Mouse (Mus musculus) liver, embryonic 12.5 days (tissue): ENCODE measurements at regions not wholly inside any gene's neighbourhood (a gene's known extent, or its start where the extent isn't known, plus 50 kb on each side); places are given as distances from the start of the nearest gene placed in this dataset.

Experiments
- ATAC-seq: fragments of 200-750 bp; cut with Nextera tagmentation; 2 replicates; pipeline ENCODE4 v1.8.0; 2017; ENCODE audit warnings: moderate number of reproducible peaks, mild to moderate bottlenecking, moderate library complexity
- H3K27ac ChIP-seq: fragments of 300-500 bp; sonication (generic); 2 replicates; pipeline ENCODE4 v1.5.1; 2016; ENCODE audit warnings: mild to moderate bottlenecking
- H3K27me3 ChIP-seq: fragments of 300-500 bp; sonication (generic); replicated peaks from 2 replicates; pipeline ENCODE4 v1.6.1; 2016; ENCODE audit warnings: mild to moderate bottlenecking, moderate library complexity
- H3K36me3 ChIP-seq: fragments of 300-500 bp; sonication (generic); 2 replicates; pipeline ENCODE4 v1.6.1; 2016; ENCODE audit warnings: mild to moderate bottlenecking, moderate library complexity
- H3K4me1 ChIP-seq: fragments of 300-500 bp; sonication (generic); 2 replicates; pipeline ENCODE4 v1.6.1; 2016
- H3K4me2 ChIP-seq: fragments of 300-500 bp; sonication (generic); 2 replicates; pipeline ENCODE4 v1.6.1; 2016; ENCODE audit warnings: mild to moderate bottlenecking, moderate library complexity
- H3K4me3 ChIP-seq: fragments of 300-500 bp; sonication (generic); 2 replicates; pipeline ENCODE4 v1.5.1; 2016; ENCODE audit warnings: mild to moderate bottlenecking, moderate library complexity
- H3K9ac ChIP-seq: fragments of 300-500 bp; sonication (generic); 2 replicates; pipeline ENCODE4 v1.6.1; 2016; ENCODE audit warnings: mild to moderate bottlenecking, moderate library complexity
- H3K9me3 ChIP-seq: fragments of 300-500 bp; sonication (generic); replicated peaks from 2 replicates; pipeline ENCODE4 v1.6.1; 2016; ENCODE audit warnings: mild to moderate bottlenecking, moderate library complexity
- WGBS: fragments of 180-500 bp; shearing (Covaris S2); methylation state at CpG from one replicate; pipeline ENCODE4 v1.1.7; 2016; ENCODE audit not compliant: insufficient replicate concordance; 5-methylcytosine and 5-hydroxymethylcytosine counted together

DNA sequence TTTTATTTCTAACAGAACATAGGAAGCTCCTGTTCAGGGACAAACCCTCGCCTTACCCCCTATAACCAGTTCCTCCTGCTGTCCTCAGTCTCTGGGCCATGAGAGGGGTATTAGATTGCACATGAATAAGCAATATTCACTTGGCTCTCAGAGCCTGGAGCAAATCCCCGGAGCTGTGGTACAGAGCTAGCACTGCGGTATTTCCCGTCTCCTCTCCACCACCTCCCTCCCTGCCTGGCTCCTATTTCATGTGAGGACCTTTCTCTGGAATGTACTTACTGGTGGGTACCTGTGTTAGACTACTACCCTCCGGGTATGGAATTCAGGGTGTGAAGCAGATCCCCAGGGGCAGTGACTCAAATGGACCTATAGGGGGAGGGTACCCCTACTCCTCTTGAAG is 206.9 kb upstream of the Cadm1 start:
- Histone ChIP-seq H3K4me1 (no peaks in the 10 kb centered on the region), H3K9me3 (no peaks in the 10 kb centered on the region), H3K36me3 (no peaks in the 10 kb centered on the region), H3K27ac (no peak overlapping the region), H3K9ac (no peak overlapping the region), H3K4me2 (no peak overlapping the region), H3K4me3 (no peak overlapping the region), H3K27me3 (no peaks in the 10 kb centered on the region)
- WGBS: 64% methylated on average over 5 of the region's 5 CpGs
- ATAC-seq: no peak

DNA sequence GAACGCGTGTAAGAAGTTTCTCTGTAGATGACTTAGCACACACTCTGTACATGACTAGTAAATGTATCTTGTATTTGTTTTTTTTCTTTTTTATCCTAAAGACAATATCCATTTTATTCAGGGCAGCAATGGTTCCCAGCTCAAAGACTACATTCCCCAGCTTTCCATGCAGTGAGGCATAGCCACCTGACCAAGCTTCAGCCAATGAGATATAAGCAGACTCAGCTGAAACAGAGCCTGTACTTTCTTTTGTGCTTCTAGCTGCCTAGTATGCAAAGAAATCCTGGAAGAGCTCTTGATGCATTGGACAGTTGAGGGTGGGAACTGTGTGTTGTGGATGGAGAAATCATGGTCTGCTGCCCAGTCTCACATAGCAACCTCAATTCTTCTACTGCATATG is 202.4 kb upstream of the Cadm1 start:
- H3K27ac ChIP-seq: no peak overlapping the region
- no peaks in the 10 kb centered on the region for H3K27me3 ChIP-seq
- H3K4me1 ChIP-seq: no peaks in the 10 kb centered on the region
- H3K4me3 ChIP-seq: no peak overlapping the region
- no peaks in the 10 kb centered on the region for H3K9me3 ChIP-seq
- no peak for ATAC-seq
- no peak overlapping the region for H3K4me2 ChIP-seq
- 98% methylated on average over 2 of the region's 2 CpGs for WGBS
- H3K36me3 ChIP-seq: no peaks in the 10 kb centered on the region
- no peak overlapping the region for H3K9ac ChIP-seq

DNA sequence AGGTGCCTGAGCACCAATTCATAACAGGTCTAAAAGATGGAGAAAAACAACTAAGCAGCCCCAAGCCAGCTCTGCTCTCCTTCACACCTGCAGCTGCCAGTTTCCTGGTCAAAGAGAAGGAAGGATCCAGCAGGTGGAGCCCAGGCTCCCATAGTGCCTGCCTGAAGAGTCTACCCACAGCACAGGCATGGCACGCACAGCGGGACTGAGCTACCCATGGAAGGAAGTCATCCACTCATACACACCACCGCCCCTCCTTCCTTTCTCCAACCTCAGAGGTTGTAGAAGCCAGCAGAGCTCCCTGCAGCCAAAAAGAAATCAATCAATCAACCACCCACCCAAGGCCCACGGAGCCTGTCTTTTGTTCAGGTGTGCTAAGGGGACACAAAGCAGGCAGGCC is 197.0 kb upstream of the Cadm1 start:
- Histone ChIP-seq H3K4me2 (no peak overlapping the region), H3K9me3 (no peaks in the 10 kb centered on the region), H3K27me3 (no peaks in the 10 kb centered on the region; the same call in 1 of the 2 replicates), H3K4me1 (no peaks in the 10 kb centered on the region), H3K4me3 (no peak overlapping the region), H3K36me3 (no peaks in the 10 kb centered on the region), H3K27ac (no peak overlapping the region), H3K9ac (no peak overlapping the region)
- WGBS: 35% methylated on average over 4 of the region's 4 CpGs
- ATAC-seq: no peak

DNA sequence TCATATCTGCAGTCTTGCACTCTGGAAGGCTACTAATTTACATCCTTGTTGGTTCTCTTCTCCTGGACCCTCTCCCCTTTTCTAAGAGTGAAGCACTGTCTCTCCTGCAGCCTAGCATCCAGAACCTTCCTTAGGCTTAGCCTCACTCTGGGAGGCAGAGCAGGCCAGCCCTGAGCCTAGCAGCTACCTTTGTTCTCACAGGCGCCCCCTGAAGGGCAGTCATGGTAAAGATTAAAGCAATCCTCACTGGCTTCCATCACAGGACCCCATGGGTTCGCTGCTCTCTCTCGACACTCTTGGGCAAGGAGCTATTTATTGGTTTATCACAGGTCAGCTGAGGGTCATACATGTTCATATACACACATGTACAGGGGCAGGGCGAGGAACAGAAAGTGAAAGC is 191.8 kb upstream of the Cadm1 start:
- WGBS: 47% methylated on average over 4 of the region's 4 CpGs
- Histone ChIP-seq H3K4me3 (no peak overlapping the region), H3K27ac (no peak overlapping the region), H3K9me3 (no peaks in the 10 kb centered on the region), H3K4me2 (no peak overlapping the region), H3K4me1 (no peaks in the 10 kb centered on the region), H3K36me3 (no peaks in the 10 kb centered on the region), H3K9ac (no peak overlapping the region), H3K27me3 (no peaks in the 10 kb centered on the region; the same call in 1 of the 2 replicates)
- no peak for ATAC-seq

DNA sequence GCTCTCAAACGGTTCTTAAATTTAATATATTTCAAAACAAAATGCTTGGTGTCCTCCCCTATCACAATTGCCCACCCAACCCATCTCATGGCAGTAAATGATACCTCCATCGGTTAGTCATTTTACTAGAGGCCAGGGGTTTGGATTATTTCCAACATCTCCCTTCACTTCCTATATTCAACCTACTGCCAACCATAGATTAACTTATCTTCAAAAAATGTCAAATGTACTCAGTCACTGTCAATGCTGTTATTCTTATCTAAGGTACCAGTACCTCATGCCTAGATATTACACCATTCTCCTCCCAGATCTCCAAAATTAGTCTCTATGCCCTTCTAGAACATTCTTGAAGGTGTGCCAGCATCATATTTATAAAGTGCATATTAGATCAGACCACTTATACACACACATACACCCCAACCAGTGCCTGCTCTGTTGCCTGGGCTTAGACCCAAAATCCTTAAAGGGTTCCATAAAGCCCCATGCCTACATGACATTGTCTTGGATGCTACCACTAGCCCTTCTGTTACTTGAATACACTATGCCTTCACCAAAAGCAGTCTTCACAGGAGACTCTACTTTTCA is 183.4 kb upstream of the Cadm1 start:
- no peak overlapping the region for H3K4me2 ChIP-seq
- H3K36me3 ChIP-seq: no peaks in the 10 kb centered on the region
- H3K4me3 ChIP-seq: no peak overlapping the region
- H3K9me3 ChIP-seq: no peaks in the 10 kb centered on the region
- no peak overlapping the region for H3K9ac ChIP-seq
- no peaks in the 10 kb centered on the region for H3K27me3 ChIP-seq
- ATAC-seq: no peak
- H3K27ac ChIP-seq: no peak overlapping the region
- no peaks in the 10 kb centered on the region for H3K4me1 ChIP-seq
- WGBS: 42% methylated on average over 2 of the region's 2 CpGs

DNA sequence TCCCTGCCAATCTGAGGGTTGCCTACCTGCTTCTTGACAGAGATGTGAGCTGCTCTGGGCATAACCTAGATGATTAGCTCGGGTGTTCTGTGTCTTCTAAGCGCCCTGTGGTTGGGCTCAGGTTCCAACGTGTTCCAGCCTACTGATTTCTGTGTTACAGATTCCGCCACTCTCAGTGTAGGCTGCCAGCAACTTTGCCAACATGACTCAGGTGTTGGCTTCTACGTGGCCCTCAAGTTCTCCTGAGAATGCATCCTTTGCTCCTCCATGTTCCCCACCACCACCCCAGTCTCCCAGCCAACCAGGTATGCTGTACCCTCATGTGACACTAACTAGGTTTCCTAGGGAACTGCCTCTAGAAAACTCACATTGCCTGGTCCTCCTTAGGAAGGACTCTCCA is 179.7 kb upstream of the Cadm1 start:
- ATAC-seq: no peak
- H3K4me2 ChIP-seq: no peak overlapping the region
- no peaks in the 10 kb centered on the region for H3K4me1 ChIP-seq
- H3K9me3 ChIP-seq: no peaks in the 10 kb centered on the region
- peaks cover 4% of the 10 kb centered on the region; the same call in 1 of the 2 replicates for H3K27me3 ChIP-seq
- no peak overlapping the region for H3K27ac ChIP-seq
- H3K9ac ChIP-seq: no peak overlapping the region
- H3K4me3 ChIP-seq: no peak overlapping the region
- H3K36me3 ChIP-seq: no peaks in the 10 kb centered on the region
- 53% methylated on average over 5 of the region's 5 CpGs for WGBS

DNA sequence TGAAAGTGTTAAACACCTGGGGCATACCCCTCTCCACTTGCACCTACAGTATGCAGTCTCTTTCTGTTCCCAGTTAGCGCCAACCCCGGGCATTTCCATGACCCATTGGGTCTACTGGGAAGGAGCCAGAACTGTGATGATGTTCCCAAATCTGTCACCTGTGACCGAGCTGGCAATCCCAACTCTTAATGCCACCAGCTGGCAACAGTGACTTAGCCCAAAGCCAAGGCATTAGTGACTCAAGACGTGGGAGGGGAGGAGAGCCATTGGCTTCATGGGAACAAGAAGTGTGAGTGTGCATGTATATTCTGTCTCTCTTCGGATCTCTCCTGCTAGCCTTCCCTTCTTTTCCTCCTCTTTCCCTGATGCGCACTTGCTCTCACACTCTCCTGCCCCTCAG is 178.9 kb upstream of the Cadm1 start:
- WGBS: 69% methylated on average over 6 of the region's 6 CpGs
- ATAC-seq: no peak
- no peak overlapping the region for H3K4me3 ChIP-seq

DNA sequence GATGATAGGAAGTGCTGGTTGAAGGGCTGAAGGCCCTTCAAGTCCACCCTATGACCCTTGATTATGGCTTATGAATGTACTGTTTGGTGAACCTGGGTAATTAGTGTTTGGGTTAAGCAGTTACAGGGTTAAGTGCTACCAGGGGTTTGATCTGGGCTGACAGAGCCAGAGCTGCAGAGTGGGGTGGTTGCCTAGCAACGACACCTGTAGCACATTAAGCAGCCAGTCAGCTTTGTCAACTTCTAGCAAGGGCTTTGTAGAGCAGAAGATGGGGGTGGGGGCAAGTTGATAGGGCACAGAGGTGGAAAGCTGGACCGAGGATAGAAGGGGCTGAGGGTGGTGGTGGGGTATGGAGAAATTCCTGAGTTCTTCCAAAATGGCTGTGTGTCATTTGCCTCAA is 177.0 kb upstream of the Cadm1 start:
- Histone ChIP-seq H3K36me3 (no peaks in the 10 kb centered on the region), H3K27me3 (peaks cover 4% of the 10 kb centered on the region; the same call in 1 of the 2 replicates), H3K9me3 (no peaks in the 10 kb centered on the region), H3K27ac (no peak overlapping the region), H3K9ac (no peak overlapping the region), H3K4me1 (no peaks in the 10 kb centered on the region), H3K4me3 (no peak overlapping the region), H3K4me2 (no peak overlapping the region)
- ATAC-seq: no peak
- 28% methylated on average over 2 of the region's 2 CpGs for WGBS

More for the DNA sequence above, 178.9 kb upstream of the Cadm1 start:
- Histone ChIP-seq H3K4me2 (no peak overlapping the region), H3K27ac (no peak overlapping the region), H3K9me3 (no peaks in the 10 kb centered on the region), H3K27me3 (peaks cover 4% of the 10 kb centered on the region; the same call in 1 of the 2 replicates), H3K4me1 (no peaks in the 10 kb centered on the region), H3K36me3 (no peaks in the 10 kb centered on the region), H3K9ac (no peak overlapping the region)

DNA sequence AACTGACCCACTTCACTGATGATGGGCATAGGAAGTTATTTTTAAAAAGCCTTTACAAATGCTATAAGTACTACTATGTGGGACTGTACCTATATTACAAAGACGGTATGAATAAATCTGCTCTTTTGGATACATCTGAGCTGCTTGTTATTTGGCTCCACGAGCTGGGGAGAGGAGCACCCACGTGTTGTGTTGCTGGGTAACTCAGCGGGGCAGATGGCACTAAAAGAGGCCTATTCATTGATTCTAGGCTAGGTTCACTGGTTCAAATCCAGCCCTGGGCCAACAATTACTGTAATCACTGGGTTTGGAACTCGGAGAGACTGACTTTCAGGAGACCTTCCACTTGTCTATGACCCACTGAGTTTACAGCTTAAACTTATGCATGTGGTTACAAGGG is 176.0 kb upstream of the Cadm1 start:
- H3K9ac ChIP-seq: no peak overlapping the region
- H3K4me1 ChIP-seq: no peaks in the 10 kb centered on the region
- no peak for ATAC-seq
- no peaks in the 10 kb centered on the region for H3K9me3 ChIP-seq
- H3K4me2 ChIP-seq: no peak overlapping the region
- no peak overlapping the region for H3K27ac ChIP-seq
- no peak overlapping the region for H3K4me3 ChIP-seq
- peaks cover 4% of the 10 kb centered on the region; the same call in 1 of the 2 replicates for H3K27me3 ChIP-seq
- no peaks in the 10 kb centered on the region for H3K36me3 ChIP-seq
- 59% methylated on average over 5 of the region's 5 CpGs for WGBS

DNA sequence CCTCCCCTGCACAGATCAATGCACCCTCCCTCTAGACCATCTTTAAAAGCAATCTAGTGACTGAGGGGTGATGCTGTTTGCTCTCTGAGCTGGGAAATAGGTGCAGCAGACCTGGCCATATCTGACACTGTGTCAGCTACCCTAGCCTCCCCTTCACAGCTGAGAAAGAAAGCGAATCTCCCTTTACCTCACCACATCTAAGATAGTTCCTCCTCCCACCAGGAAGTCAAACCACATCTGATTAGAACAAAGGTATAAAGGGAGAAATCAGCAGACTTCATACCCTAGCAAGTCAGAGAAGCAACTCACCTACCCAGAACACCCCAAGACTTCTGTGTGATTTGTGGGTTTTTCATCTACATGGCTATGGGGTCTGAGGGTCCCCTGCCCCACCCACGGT is 175.6 kb upstream of the Cadm1 start:
- WGBS: 43% methylated on average over 2 of the region's 2 CpGs
- Histone ChIP-seq H3K4me3 (no peak overlapping the region), H3K4me1 (no peaks in the 10 kb centered on the region), H3K4me2 (no peak overlapping the region), H3K9me3 (no peaks in the 10 kb centered on the region), H3K36me3 (no peaks in the 10 kb centered on the region), H3K9ac (no peak overlapping the region), H3K27me3 (peaks cover 4% of the 10 kb centered on the region; the same call in 1 of the 2 replicates), H3K27ac (no peak overlapping the region)
- no peak for ATAC-seq

DNA sequence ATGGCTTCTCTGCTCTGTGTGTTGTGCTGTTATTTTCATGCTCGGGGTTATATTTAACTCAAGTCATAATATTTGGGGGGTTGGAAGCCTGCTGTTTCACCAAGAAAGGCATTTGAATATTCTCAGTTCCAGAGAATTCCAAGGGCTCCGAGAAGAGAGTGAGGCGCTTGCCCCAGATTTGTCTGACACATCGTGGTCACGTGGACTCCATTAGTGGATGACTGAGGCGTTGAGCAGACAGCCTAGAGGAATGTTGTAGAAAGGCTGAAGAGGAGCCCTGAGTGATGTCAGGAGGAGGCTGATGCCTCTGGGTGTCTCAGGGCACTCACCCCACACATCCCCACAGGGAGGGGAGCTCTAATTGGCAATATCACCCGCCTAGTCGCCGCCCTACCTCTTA is 175.1 kb upstream of the Cadm1 start:
- Histone ChIP-seq H3K27ac (no peak overlapping the region), H3K27me3 (peaks cover 4% of the 10 kb centered on the region; the same call in 1 of the 2 replicates), H3K4me1 (no peaks in the 10 kb centered on the region), H3K4me3 (no peak overlapping the region), H3K9ac (no peak overlapping the region), H3K36me3 (no peaks in the 10 kb centered on the region), H3K4me2 (no peak overlapping the region), H3K9me3 (no peaks in the 10 kb centered on the region)
- WGBS: 59% methylated on average over 9 of the region's 9 CpGs
- ATAC-seq: no peak

DNA sequence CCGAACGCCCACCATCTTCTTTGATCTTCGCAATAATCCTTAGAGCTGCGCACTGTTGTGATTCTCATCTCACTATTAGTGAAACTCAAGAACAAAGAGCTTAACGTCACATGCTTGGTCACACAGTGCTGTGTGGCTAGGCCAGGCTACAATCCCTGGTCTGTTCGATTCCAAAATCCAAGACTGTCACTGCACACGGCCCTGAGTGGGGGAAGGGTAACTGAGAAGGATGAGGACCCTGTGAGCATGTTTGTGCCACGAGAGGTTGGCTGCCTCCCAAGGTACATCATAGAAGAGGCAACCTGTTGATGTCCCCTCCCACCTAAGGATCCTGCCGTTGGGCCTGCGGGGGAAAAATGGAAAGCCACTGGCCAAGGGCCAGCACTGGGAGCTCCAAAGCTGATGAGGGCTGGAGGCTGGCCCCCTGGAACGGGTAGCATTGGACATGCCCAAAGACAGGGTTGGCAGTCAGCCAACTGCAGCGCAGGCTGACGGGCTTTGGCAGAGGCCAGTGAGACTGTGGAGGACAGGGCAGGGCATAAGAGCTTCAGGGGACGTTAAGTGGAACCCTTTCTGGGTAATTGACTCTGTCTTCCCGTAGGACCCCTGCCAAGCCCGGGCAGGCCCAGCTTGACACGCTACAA is 172.1 kb upstream of the Cadm1 start:
- H3K27ac ChIP-seq: no peak overlapping the region
- no peak for ATAC-seq

DNA sequence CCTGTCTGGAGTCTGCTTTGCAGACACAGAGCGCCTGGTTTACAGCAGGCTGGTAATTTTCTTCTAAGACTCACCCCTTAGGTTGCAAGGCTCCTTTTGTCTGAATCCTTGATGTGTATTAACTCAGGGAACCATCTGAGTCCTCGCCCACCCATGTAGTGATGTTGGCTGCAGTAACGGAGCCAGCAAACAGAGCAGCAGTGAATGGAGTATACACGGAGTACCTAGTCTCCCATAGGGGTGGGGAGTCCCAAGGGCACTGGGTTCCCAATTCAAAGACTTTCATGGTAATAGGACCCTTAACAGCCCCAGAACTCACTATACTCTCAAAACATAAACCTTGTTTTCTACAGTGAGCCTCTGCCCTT is 171.6 kb upstream of the Cadm1 start:
- ATAC-seq: no peak
- Histone ChIP-seq H3K9ac (no peak overlapping the region), H3K27ac (no peak overlapping the region), H3K27me3 (no peaks in the 10 kb centered on the region; the same call in 1 of the 2 replicates), H3K36me3 (no peaks in the 10 kb centered on the region), H3K4me1 (no peaks in the 10 kb centered on the region), H3K9me3 (no peaks in the 10 kb centered on the region), H3K4me3 (no peak overlapping the region), H3K4me2 (no peak overlapping the region)
- 78% methylated on average over 4 of the region's 4 CpGs for WGBS

More for the DNA sequence above, 172.1 kb upstream of the Cadm1 start:
- H3K9ac ChIP-seq: no peak overlapping the region
- 62% methylated on average over 17 of the region's 17 CpGs for WGBS
- H3K9me3 ChIP-seq: no peaks in the 10 kb centered on the region
- no peak overlapping the region for H3K4me3 ChIP-seq
- H3K4me1 ChIP-seq: no peaks in the 10 kb centered on the region
- H3K4me2 ChIP-seq: no peak overlapping the region
- H3K27me3 ChIP-seq: no peaks in the 10 kb centered on the region; the same call in 1 of the 2 replicates
- H3K36me3 ChIP-seq: no peaks in the 10 kb centered on the region
